Mouse (Mus musculus) left cerebral cortex, postnatal 36 days (tissue): ENCODE measurements around the gene Aup1. TPM values are rescaled to one million over a fixed set of nuclear protein-coding genes. Genes with fewer than 3 reads are reported as not detected.

Experiments
- DNase-seq, 2 experiments: peaks; one replicate each; pipeline ENCODE4 v3.0.0; 2021 to 2022; ENCODE audit warnings: low spot score in 2 of 2, mixed read lengths in 1 of 2
- intact Hi-C: fragments of 180-260 bp; cut with DNase I; formaldehyde crosslinking; loops from one replicate; pipeline ENCODE4 v1.15.1; 2025
- total RNA-seq, 2 experiments: library from RNA; stranded (reverse); gene quantifications; 2 replicates each; pipeline ENCODE4 v1.2.3; 2021

Aup1 gene
- total RNA-seq, 2 experiments from 2014 or later = 112 to 131 TPM

DNA sequence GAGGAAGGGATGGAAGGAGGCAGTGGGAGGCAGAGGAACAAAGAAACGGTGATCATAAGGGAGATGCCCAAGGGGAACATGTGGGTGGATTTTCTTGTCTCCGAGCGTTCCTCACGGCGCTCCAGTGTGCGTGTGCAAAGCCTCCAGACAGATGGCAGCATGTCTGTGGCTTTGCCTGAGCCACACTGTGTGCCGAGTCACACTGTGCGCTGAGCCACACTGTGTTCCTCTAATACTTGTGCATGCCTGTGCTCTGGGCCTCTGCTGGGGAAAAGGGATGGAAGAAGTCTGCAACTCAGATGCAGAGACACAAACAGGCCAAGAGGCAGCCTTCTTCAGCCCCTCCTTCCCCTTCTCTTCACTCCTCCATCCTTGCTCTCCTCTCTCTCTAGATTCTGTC lies 27.0 kb upstream of the Aup1 start:
- no peak for DNase-seq

DNA sequence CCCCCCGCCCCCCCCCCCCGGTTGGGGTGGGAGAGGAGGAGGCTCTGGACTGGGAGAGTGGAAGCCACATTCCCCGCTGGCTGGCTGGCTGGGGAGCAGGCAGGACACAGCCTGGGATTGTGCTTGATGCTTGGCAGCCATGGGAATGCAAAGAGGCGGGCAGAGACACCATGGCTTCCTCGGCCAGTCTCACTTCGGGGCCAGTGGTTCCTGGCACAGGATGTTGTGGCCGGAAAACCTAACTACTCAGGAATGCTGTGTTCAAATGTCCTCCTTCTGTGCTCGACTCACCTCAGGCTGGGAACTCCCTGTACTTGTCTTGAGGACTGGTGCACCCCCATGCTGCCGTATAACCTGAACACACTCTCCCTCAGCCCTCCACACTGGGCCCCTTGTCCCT lies 26.6 kb upstream of the Aup1 start:
- no peak for DNase-seq
- intact Hi-C loops = no loop called here

More for the DNA sequence above, 27.0 kb upstream of the Aup1 start:
- intact Hi-C loops = no loop called here

DNA sequence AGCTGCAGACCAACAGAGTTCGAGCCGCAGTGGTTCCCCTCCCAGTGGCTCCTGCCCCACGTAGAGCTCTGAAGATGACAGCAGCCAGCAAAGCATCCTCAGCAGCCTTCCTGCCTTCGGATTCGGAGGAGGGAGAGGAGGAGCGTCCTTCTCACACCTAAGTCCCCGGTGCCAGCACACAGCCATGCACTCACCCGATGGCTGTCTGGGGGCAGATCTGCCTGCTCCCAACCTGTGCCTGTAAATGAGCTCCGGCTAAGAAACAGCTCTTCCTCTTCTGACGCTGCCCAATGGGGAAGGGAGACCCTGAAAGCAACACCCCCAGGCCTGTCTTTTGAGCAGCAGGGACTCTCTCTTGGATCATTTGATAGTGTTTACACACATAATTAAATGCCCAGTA lies 24.5 kb upstream of the Aup1 start:
- no peak for DNase-seq
- intact Hi-C loops = no loop called here

DNA sequence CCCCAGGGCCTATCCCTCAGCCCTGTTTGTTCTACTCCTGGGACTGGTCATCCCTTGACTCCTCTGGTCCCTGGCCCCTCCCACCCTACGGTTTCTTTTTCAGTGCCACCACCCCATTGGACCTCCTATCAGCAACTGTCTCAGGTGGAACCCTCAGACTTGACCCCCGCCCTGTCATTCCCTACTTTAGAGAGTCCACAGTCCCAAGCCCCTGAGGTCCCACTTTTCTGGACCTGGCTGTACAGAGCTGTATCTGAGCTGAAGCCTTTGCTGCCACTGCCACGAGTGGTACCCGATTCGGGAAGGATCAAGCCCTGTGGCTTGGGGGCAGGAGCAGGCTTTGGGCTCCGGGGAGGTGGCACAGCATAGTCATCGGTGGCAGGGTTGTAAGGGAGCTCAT lies 23.2 kb upstream of the Aup1 start:
- DNase-seq = no peak
- intact Hi-C loops = no loop called here

DNA sequence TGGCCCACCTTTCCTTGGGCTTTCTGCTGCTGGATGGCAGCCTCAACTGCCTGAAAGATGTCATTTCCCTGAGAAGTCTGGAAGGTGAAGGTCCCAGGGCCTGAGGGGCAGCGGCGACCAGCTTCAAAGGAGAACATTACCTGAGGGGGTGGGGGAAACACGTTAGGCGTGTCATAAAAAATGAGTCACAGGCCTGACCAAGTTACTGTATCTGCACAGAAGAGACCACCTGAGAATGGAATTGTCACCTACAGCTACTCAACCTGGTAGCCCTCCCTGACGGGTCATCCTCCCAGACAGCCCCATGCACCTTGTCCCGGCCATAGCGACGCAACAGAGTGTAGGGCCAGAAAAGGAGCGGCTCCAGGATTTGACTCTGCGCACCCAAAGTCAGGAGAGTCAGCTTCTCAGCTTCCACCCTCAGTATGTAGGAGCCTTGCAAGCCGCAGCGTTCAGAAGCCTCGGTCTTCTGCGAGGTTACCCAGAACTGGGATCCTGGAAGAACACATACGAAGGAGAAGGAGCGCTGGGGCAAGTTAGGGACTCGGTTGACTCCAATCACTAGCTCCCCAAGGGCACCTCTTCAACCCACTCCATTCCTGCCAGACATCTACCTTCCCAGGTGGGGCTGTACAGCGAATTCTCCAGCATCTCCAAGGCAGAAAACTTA lies 22.3 kb upstream of the Aup1 start:
- DNase-seq = no peak
- intact Hi-C loops = no loop called here

DNA sequence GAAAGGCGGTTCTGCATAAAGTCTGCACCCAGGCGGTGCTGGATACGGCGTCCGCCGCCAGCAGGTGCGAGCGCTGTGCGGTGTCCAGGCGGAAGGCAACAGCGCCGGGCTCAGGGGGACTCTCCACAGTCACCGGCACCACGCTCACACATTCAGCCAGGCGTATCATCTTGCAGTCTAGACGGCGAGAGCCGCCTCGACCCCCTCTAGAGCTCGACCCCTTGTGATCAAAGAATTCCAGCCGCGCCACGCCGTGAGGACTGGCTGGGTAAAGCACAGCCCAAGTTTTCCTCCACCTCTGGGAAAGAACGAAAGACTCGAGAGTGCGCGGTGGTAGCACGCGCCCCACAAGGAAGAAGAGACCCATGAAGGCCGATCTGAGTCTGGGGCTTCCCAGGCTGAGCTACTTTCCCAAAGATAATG lies 21.5 kb upstream of the Aup1 start:
- intact Hi-C loops = no loop called here
- no peak for DNase-seq

DNA sequence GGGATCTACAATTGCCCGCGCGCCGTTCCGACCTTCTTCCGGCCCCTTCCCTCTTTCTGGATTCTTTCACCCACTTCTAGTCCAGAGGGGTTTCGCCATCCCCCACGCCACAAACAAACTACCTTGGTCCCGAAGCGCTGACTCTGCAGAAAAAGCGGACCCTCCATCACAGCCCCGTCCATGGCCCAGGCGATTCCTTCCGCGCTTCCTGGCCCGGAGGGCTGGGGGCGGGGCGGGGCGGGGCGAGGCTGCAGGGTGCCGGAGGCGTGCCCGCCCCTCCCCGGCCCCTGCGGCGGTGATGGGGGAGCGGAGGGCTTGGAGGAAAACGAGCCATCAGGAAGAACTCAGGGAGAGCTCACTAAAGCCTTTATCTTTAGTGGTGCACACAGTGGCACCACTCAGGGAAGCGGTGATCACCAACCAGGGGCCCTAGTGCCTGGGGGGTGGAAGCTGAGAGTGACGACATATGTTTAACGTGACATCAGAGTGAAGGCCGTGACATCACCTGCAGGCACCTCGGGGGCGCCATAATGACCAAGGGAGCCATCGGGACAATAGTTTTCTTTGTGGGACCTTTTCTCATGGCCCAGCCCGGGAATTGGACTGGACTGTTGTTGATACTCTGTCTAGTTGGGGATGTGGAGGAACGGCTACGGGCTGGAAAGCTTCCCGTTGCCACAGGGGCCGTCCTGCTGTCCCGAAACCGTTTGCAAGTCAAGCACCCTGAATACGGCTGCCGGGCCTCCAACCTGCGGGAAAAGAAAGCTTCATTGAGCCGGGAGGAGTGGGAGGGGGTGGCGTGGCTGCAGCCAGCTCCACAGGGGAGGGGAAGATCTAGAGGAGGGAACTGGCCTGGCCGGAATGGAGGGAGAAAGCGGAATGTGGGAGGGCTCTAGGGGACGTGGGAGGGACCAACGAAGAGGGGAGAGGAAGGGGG lies 20.8 kb upstream of the Aup1 start, which contains the start of the genes Dok1 and Loxl3:
Dok1 (minus strand) TSS at position 223 of the 937 bp plus-strand sequence.
Loxl3 (plus strand) TSS at position 925 of the 937 bp plus-strand sequence.
- DNase-seq = no peak
- intact Hi-C loops = loop anchor here (2.0 kb wide), 1 partner anchor 19 kb away; no protein-coding TSS in a partner anchor

DNA sequence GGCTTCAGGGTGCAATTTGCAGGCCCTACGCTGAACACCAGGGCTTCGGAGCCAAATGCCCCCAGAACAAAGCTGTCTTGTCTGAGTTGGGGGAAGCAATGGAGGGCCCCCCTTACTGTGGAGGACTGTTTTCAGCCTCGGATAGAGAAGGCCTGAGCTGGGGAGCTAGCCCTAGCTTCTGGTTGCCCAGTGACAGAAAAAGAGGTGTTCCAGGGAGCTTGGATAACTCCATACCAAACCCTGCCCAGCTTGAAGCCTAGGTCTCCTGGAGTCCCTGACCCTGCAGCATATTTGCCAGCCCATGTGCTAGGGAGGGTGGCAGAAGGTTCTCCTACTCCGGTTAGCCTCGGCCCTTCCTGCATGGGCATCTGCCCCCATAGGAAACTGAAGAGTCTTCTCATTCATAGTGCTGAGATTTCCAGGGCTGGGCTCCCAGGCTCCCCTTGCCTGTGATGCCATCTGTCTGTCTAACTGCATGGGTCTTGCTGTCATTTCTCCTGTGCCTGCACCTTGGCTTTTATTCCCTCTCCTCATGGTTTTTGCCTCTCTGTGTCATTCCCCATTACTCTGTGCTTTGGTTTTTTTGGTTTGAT lies 19.8 kb upstream of the Aup1 start:
- intact Hi-C loops = loop anchor here (2.0 kb wide), 1 partner anchor 18 kb away; no protein-coding TSS in a partner anchor
- DNase-seq = no peak

DNA sequence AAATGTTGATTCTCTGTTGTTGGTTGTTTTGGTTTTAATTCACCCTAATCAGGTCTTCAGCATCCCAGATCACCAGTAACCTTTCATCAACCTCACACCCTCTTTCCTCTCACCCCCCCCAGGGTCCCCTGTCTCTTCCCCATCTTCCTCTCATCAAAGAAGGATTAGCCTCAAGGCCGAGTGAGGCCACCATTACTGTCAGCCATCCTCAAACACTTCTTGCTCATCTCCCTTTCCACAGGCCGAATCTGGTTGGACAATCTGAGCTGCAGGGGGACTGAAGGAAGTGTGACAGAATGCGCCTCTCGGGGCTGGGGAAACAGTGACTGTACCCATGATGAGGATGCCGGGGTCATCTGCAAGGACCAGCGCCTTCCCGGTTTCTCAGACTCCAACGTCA lies 17.1 kb upstream of the Aup1 start:
- intact Hi-C loops = no loop called here

DNA sequence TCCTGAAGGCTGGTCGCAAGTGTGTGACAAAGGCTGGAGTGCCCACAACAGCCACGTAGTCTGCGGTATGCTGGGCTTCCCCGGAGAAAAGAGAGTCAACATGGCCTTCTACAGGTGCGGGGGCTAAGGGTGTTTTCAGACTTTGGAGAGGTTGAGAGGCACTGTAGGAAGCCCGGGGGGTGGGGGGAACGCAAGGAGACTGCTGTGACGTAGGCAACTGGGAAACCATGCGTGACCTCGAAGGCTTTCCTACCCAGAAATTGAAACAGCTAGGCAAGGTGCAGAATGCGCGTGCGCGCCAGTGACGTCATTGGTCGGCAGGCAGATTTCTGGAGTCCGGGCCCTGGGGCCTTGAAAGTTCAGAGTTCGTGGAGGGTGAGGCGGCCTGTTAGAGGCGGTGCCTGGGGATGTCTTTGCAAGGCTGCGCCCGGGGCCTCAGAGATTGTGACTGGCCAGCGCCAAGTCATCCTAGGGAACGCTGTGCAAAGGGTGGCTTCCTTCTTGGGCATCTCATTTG lies 15.8 kb upstream of the Aup1 start:
- intact Hi-C loops = no loop called here
- DNase-seq = peak; percentile 80 to 84

More for the DNA sequence above, 17.1 kb upstream of the Aup1 start:
- no peak for DNase-seq

DNA sequence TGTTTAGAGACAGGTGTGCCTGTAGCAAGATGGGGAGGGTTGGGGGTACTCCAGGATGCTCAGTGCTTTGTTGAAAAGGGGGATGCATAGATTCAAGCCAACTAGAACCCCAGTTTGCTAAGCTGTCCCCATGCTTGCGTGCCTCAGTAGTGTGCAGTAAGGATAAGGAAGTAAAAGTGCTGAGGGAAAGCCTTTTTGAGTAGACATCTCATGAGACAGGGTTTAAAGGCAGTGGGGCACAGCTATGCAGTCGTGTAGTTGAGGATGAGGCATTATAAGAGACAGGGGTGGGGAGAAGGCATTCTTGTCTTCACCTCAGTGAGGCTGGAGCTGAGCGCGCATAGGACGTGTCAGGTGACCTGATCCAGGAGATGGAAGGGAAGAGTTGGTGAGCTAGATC lies 13.7 kb upstream of the Aup1 start:
- intact Hi-C loops = no loop called here
- no peak for DNase-seq

DNA sequence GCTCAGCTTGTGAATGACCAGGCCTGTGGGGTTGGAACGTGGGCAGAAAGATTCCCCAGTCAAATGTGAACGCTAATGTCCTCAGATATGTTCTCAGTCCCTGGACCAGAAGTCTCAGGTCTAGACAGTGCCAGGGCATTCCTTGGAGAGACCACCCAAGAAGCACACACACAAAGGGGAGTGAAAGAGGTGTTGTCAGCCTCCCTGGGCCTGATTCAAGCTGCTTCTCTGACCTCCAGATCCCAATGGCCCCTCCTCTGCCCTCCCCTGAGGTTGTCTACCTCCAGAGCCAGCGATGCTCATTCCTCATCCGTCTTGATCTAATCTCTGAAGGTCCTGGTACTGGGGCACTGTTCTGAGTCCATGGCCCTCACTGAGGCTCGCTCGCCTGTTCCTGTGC lies 10.8 kb upstream of the Aup1 start:
- no peak for DNase-seq
- intact Hi-C loops = no loop called here

DNA sequence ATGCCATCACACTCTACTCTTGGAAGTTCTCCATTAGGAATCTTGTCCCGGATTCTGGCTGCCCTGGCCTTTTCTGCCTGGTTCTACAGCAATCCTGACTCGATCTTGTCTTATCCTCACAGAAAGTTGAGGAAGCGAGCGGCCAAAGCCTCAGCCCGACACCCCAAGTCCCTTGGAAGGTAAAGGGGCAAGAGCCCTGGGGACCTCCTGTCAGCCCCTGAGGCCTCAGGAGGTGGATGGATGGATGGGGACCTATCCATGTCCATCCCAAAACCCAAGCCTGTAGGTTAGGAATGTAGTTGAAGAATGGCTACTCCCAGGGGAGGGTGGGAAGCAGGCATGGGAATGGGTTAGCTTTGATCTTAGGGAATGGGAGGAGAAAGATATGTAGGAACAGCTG lies 10.3 kb upstream of the Aup1 start:
- no peak for DNase-seq
- intact Hi-C loops = loop anchor here (1.0 kb wide), 1 partner anchor 20 kb away; no protein-coding TSS in a partner anchor

DNA sequence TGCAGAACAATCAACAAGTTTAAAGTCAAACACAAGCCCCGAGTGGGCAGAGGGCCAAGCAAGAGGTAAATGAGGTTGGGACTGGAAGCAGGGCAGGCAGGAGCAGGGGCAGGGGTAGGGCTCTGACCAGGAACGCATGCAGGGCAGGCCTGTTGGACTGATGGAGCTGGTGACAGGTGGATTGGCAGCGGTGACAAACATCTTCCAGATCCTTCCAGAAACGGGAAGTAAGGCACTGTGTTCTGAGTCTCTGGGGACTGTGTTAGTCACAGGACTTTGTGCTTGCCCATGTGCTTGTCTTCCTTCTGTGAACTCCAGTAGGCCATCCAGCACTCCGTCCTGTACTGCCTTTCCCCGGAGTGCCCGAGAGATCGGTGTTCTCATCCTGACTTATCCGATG lies 9.6 kb upstream of the Aup1 start:
- DNase-seq = no peak
- intact Hi-C loops = loop anchor here (1.0 kb wide), 1 partner anchor 20 kb away; no protein-coding TSS in a partner anchor

DNA sequence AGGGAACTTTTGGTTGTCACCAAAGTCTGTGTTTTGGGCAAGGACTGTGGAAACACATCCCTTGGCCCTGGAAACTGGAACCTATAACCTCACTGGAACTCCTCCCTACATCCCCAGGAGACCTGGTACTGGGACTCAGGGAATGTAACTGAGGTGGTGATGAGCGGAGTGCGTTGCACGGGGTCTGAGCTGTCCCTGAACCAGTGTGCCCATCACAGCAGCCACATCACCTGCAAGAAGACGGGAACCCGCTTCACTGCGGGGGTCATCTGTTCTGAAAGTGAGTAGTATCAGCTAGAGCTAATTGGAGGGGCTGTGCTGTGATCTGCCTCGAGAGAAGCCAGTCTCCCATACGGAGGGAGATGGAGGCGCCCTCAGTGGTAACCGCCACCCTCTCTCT lies 5.0 kb upstream of the Aup1 start:
- intact Hi-C loops = no loop called here
- DNase-seq = no peak

DNA sequence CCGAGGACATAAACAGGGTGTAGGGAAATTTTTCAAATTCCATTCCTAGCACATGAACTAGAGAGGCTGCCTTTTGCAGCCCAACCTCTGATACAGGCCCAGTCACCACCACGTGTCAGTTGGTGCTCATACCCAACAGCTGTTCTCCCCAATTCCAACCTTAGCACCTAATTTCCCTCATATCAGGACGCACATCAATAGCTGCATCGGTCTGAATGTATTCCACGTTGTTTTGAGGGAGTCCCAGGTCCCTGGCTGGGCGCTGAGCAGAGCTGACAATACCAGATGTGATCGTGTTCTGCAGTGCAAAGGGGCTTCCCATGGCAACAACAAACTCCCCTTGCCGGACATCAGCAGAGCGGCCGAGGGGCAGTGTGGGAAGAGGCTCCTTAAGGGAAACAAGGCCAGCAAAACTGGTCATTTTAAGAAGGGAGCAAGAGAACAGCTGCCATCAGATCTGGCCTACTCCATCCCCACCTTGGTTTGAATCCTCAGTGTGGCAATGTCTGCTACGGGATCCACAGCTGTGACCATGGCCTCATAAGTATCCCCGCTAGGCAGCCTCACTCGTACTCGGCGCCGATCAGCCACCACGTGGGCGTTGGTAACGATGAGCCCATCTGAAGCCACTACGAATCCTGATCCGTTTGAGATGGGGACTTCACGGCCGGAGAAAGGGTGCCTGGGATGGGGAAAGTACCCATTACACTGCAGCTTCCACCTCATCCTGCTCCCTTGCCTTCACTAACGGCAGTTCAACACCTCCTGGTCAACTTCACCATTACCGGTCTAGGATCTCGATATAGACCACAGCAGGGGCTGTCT lies 973 bp upstream of the Aup1 start:
- peak; percentile 22 to 37 for DNase-seq

DNA sequence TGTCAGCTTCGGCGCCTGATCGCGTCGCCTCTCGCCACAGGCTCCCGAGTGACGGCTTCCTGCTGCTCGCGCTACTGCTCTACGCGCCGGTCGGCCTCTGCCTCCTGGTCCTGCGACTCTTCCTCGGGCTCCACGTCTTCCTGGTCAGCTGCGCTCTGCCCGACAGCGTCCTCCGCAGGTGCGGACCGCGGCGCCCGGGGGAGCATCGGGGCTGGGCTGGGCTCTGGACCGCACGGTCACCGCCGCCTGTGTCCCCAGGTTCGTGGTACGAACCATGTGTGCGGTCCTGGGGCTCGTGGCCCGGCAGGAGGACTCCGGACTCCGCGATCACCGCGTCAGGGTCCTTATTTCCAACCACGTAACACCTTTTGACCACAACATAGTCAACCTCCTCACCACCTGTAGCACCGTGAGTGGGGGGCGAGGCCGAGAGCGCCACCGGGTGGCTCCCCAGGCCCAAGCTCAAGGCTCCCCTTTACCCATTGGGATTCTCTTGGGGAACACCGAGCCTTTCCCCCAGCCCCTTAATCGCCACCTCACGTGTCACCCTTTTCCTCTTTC lies 630 bp downstream of the Aup1 start, which contains the start of gene Htra2:
Htra2 (minus strand) TSS at position 403 of the 561 bp plus-strand sequence.
- intact Hi-C loops = loop anchor here (1.0 to 2.0 kb wide), 3 partner anchors 23 to 59 kb away; partner anchors contain the start of genes Ccdc142 and Gm42688
- peak in 1 of 2 experiments; percentile 32 for DNase-seq

More for the DNA sequence above, 973 bp upstream of the Aup1 start:
- intact Hi-C loops = loop anchor here (2.0 kb wide), 1 partner anchor 19 kb away; the partner anchor contains the start of gene Loxl3

DNA sequence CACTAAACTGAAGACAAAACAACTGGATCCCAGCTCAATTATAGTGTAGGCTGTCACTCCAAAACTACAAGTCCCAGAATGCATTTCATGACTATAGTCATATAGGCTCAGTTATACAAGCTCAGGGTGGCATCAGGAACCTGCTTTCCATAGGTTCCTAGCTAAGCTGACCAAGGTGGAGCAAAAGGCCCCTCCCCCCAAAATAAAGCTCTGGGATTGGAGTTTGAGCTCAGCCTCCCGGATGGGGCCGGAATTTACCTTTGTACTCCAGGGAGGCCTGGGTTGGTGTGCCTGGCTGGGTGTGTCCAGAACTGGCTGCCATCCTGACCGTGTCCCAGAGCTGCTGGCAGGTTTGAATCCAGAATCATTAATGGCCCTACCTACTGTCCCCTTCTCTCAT lies 3.5 kb downstream of the Aup1 start, which contains the start of gene Dqx1:
Dqx1 (plus strand) TSS at position 55 of the 400 bp plus-strand sequence.
- no peak for DNase-seq
- intact Hi-C loops = no loop called here
